Mouse (Mus musculus) midbrain, embryonic 13.5 days (tissue): ENCODE results near the gene Lrrc15. TPM values are rescaled to one million over a fixed set of nuclear protein-coding genes. Genes with fewer than 3 reads are reported as not detected.
A peak's percentile ranks its signal among the peaks of the same experiment; 100 is the strongest.

ENCODE experiments used
- ATAC-seq: fragments of 200-750 bp; cut with Nextera tagmentation; 2 replicates; pipeline ENCODE4 v1.8.0; 2017; ENCODE audit warnings: mild to moderate bottlenecking, moderate TSS enrichment, moderate library complexity
- H3K27ac ChIP-seq: fragments of 300-500 bp; sonication (generic); 2 replicates; pipeline ENCODE4 v1.5.1; 2015; ENCODE audit warnings: inconsistent platforms, mild to moderate bottlenecking, moderate library complexity
- H3K27me3 ChIP-seq: fragments of 300-500 bp; sonication (generic); 2 replicates; pipeline ENCODE4 v1.6.1; 2015; ENCODE audit warnings: mild to moderate bottlenecking, inconsistent platforms
- H3K36me3 ChIP-seq: fragments of 300-500 bp; sonication (generic); 2 replicates; pipeline ENCODE4 v1.6.1; 2015; ENCODE audit warnings: mild to moderate bottlenecking, inconsistent platforms
- H3K4me1 ChIP-seq: fragments of 300-500 bp; sonication (generic); replicated peaks from 2 replicates; pipeline ENCODE4 v1.6.1; 2015; ENCODE audit warnings: inconsistent platforms
- H3K4me2 ChIP-seq: fragments of 300-500 bp; sonication (generic); replicated peaks from 2 replicates; pipeline ENCODE4 v1.6.1; 2015; ENCODE audit warnings: moderate library complexity, mild to moderate bottlenecking, inconsistent platforms
- H3K4me3 ChIP-seq: fragments of 300-500 bp; sonication (generic); replicated peaks from 2 replicates; pipeline ENCODE4 v1.5.1; 2015; ENCODE audit warnings: mild to moderate bottlenecking, inconsistent platforms
- H3K9ac ChIP-seq: fragments of 300-500 bp; sonication (generic); replicated peaks from 2 replicates; pipeline ENCODE4 v1.6.1; 2015; ENCODE audit warnings: mild to moderate bottlenecking, inconsistent platforms
- H3K9me3 ChIP-seq: fragments of 300-500 bp; sonication (generic); 2 replicates; pipeline ENCODE4 v1.6.1; 2016; ENCODE audit warnings: mild to moderate bottlenecking, inconsistent platforms
- WGBS: fragments of 180-500 bp; shearing (Covaris S2); methylation state at CpG from one replicate; pipeline ENCODE4 v1.1.7; 2015; 5-methylcytosine and 5-hydroxymethylcytosine counted together
- polyA plus RNA-seq: library from polyadenylated mRNA; unstranded; fragments of >200 nt; fragmentation: Nextera tagmentation; extraction: Ambion mirVana; gene quantifications from 2 replicates; pipeline ENCODE4 v1.2.1, GENCODE M21; 2015

The Lrrc15 gene
- polyA plus RNA-seq, 1 experiment from 2014 or later: 0.11 TPM

DNA sequence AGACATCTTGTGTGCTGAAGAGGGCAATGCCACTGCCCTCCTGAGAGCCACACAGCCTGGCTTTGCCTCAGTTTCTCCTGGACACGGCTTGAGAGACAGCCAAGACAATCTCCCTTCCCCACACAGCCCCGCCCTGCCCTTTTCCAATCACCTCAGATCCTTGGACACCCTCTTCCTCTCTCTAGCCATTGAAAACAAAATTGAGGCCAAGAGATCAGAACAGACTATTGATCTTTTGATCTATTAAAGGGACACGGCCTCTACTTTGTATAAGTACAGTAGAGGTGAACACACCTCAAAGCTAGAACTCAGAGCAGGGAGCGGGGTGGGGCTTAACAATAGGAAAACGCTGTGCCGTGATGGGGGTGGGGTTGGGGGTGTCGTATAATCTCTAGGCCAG is 24.6 kb downstream of the Lrrc15 start:
- no peak overlapping the region for H3K4me2 ChIP-seq
- H3K27me3 ChIP-seq: peaks cover 10% of the 10 kb centered on the region; the same call in 1 of the 2 replicates
- no peaks in the 10 kb centered on the region for H3K36me3 ChIP-seq
- no peaks in the 10 kb centered on the region for H3K4me1 ChIP-seq
- H3K9ac ChIP-seq: no peak overlapping the region
- no peak overlapping the region for H3K27ac ChIP-seq
- no peaks in the 10 kb centered on the region for H3K9me3 ChIP-seq
- H3K4me3 ChIP-seq: no peak overlapping the region
- 91% methylated on average over 7 of the region's 7 CpGs for WGBS
- no peak for ATAC-seq

DNA sequence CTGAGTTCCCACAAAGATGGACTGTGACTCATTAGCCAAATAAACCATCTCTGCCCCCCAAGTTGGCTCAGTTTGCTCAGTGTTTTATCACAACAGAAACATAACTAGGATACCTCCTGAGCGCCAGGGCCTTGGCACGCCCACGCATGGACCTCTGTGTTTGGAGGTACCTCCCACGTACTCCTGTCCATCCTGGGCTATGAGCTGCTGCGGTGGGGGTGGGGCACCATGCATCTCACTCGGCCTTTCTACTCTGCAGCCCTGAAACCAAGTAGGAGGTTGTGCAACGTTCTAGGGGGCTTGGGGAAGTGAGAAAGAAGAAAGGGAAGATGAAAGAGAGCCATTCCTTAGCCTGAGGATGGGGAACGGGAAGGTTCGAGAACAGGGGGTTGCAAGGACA is 25.3 kb downstream of the Lrrc15 start:
- no peak for ATAC-seq
- no peaks in the 10 kb centered on the region for H3K9me3 ChIP-seq
- no peak overlapping the region for H3K9ac ChIP-seq
- WGBS: 80% methylated on average over 9 of the region's 9 CpGs
- H3K27ac ChIP-seq: no peak overlapping the region
- peaks cover 10% of the 10 kb centered on the region; the same call in 1 of the 2 replicates for H3K27me3 ChIP-seq
- H3K4me2 ChIP-seq: no peak overlapping the region
- no peaks in the 10 kb centered on the region for H3K4me1 ChIP-seq
- no peaks in the 10 kb centered on the region for H3K36me3 ChIP-seq
- H3K4me3 ChIP-seq: no peak overlapping the region

DNA sequence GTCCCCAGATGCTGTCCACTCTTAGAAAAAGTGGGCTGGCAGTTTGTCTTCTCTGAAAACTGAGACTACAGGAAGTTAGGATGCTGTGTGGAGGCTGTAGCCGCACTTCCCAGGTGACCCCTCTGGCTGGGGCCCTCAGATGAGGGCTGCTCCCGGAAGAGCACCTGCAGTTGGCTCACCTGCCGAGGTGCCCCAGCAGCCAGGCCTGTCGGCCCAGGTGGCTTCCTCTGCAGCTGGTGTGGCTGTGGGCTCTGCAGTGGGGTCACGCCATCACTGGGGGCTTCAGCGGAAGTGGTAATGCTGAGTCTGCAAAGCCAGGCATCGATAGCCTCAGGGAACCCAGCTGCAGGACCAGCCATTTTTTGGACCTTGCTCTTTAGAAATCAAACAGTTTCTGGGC is 28.0 kb downstream of the Lrrc15 start:
- H3K9me3 ChIP-seq: no peaks in the 10 kb centered on the region
- 75% methylated on average over 7 of the region's 7 CpGs for WGBS
- ATAC-seq: no peak
- H3K4me1 ChIP-seq: peaks cover 6% of the 10 kb centered on the region; the same call in 1 of the 2 replicates
- no peak overlapping the region for H3K9ac ChIP-seq
- H3K36me3 ChIP-seq: no peaks in the 10 kb centered on the region
- H3K27me3 ChIP-seq: peaks cover 26% of the 10 kb centered on the region
- no peak overlapping the region for H3K27ac ChIP-seq
- H3K4me2 ChIP-seq: no peak overlapping the region
- H3K4me3 ChIP-seq: no peak overlapping the region

DNA sequence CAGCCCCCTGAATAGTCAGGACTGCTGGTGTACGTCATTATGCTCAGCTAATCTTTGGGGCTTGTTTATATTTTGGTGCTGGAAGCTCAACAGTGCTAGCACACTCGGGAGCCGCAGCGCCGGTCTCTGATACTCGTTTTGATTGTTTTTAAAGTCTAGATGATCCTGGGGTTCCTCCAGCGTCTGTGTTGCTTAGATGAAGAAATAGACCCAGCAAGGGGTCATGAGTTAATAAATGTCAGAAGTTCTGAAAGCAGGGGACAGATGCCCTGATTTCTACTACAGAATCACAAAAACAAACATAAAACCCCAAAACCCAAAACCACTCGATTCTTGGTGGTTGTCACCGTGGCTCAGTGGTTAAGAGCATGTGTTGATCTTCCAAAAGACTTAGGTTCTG is 29.2 kb downstream of the Lrrc15 start:
- Histone ChIP-seq H3K4me1 (peaks cover 6% of the 10 kb centered on the region; the same call in 1 of the 2 replicates), H3K9ac (no peak overlapping the region), H3K9me3 (no peaks in the 10 kb centered on the region), H3K36me3 (no peaks in the 10 kb centered on the region), H3K27ac (no peak overlapping the region), H3K4me3 (no peak overlapping the region), H3K4me2 (no peak overlapping the region), H3K27me3 (peaks cover 36% of the 10 kb centered on the region)
- no peak for ATAC-seq
- WGBS: 86% methylated on average over 9 of the region's 9 CpGs

DNA sequence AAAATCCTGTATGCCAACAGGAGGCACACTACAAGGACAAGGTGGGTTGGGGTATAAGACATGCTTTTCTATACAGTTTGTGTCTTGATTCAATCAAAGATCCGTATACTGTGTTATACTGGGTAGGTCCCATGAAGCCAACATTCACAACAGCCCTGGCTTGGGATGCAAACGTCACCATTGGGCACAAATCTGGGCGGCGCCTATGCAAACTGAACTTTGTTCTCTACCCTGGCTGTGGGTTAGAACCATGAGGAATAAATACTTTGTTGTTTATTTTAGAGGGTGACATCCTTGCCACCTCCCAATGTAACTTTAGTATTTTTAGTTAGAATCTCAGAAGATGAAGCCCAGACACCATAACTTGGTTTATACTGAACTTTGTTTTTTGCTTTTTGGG is 29.7 kb downstream of the Lrrc15 start:
- Histone ChIP-seq H3K4me3 (no peak overlapping the region), H3K9me3 (no peaks in the 10 kb centered on the region), H3K27ac (no peak overlapping the region), H3K4me2 (no peak overlapping the region), H3K4me1 (peaks cover 6% of the 10 kb centered on the region; the same call in 1 of the 2 replicates), H3K9ac (no peak overlapping the region), H3K27me3 (peaks cover 36% of the 10 kb centered on the region), H3K36me3 (no peaks in the 10 kb centered on the region)
- WGBS: 84% methylated on average over 4 of the region's 4 CpGs
- ATAC-seq: no peak

DNA sequence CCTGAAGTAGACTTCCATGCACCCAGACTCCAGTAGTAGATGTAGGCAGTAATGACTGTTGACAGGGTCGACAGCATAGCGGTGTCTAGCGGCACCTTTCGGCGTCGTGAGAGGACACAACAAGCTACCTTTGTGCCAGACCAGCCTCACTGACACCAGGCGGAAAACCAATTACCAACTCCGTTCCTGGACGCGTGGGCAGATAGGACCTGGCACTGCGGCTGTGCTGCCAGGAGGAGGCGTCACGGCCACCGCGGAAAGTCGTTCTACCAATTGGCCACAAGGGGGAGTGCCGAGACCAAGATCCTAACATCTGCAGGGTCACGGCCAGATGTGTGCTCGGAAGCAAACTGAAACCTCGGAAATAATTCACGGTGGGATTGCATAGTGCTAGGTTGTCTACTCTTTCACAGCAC is 31.0 kb downstream of the Lrrc15 start:
- ATAC-seq: peak; percentile 75
- Histone ChIP-seq H3K4me1 (peaks cover 6% of the 10 kb centered on the region; the same call in 1 of the 2 replicates), H3K9ac (no peak overlapping the region), H3K4me2 (peak overlapping the region; percentile 40), H3K9me3 (no peaks in the 10 kb centered on the region), H3K36me3 (no peaks in the 10 kb centered on the region), H3K4me3 (no peak overlapping the region), H3K27me3 (peaks cover 32% of the 10 kb centered on the region), H3K27ac (no peak overlapping the region)
- 2% methylated on average over 21 of the region's 21 CpGs for WGBS

DNA sequence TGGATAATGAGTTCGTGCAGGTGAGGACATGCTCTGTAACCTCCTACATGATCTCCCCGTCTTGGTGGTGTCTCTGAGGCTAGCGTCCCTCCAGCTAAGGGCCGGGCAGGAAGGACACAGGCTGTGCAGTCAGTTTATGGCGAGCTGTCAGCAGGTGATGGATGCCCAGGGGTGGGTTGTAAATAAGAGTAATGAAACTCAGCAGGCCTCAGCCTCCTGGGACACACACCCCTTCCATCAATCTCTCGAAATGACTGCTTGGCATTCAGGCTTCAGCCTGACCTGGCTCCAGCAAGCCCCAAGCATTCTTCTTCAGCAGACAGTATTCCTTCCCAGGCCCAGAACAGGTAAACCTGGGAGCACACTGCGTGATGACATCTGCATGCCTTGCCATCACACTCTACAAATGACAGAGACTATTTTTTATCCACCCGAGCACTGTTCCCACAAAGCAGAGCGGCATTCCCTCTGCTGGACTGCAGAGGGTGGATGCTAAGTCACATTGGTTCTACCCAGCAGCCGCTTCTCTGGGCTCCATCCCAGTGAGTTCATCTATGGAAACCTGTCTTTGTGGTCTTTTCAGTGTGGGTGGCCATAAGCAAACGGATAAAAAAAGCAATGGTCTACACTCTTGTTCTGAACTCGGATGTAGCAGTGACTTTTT is 38.9 kb downstream of the Lrrc15 start:
- Histone ChIP-seq H3K9ac (no peak overlapping the region), H3K27ac (no peak overlapping the region), H3K4me3 (no peak overlapping the region), H3K9me3 (no peaks in the 10 kb centered on the region), H3K4me2 (no peak overlapping the region), H3K4me1 (no peaks in the 10 kb centered on the region), H3K36me3 (no peaks in the 10 kb centered on the region), H3K27me3 (peaks cover 21% of the 10 kb centered on the region)
- 86% methylated on average over 12 of the region's 12 CpGs for WGBS
- ATAC-seq: no peak

DNA sequence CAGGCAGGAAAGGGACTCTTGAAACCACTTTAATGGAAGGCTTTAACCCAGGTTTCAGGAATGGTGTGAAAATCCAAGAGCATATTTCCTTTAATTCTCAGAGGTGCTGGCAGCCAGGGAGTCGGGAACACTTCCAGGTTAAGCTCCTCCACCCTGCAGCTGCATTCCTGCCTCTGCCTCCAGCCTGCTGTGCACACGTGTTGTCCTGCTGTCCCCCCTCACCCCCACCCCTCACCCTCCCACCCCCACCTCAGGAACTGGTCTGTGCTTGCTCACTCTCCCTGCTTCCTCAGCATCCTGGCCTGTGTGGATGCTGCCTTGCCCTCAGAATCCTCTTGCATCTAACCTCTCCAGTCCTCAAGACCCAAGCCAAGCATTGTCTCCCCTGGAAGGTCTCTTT is 41.4 kb downstream of the Lrrc15 start:
- H3K27me3 ChIP-seq: peaks cover 45% of the 10 kb centered on the region
- WGBS: 46% methylated on average over 2 of the region's 2 CpGs
- no peak overlapping the region for H3K4me2 ChIP-seq
- H3K9me3 ChIP-seq: no peaks in the 10 kb centered on the region
- no peak for ATAC-seq
- H3K36me3 ChIP-seq: no peaks in the 10 kb centered on the region
- H3K27ac ChIP-seq: no peak overlapping the region
- H3K4me1 ChIP-seq: peaks cover 6% of the 10 kb centered on the region
- H3K4me3 ChIP-seq: no peak overlapping the region
- no peak overlapping the region for H3K9ac ChIP-seq

DNA sequence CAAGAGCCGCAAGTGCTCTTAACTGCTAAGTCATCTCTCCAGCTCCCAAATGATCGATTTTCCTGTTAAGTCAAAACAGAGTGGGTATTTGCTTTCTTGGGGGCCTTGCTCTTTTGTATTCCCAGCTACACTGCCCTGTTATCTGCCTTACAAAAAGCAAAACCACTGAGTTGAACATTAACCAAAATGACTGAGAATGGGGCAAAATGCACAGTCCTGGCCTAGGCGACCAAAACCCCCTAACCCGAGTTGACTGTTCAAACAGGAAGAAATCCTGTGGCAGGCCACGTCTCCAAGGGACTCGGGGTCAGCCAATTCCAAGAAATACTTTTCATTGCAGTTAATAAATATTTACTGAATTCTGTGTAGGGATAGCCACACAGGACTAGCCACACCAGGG is 44.3 kb downstream of the Lrrc15 start:
- no peak for ATAC-seq
- Histone ChIP-seq H3K4me3 (no peak overlapping the region), H3K27me3 (peaks cover 66% of the 10 kb centered on the region), H3K27ac (no peak overlapping the region), H3K4me2 (no peak overlapping the region), H3K9me3 (no peaks in the 10 kb centered on the region), H3K36me3 (no peaks in the 10 kb centered on the region), H3K9ac (no peak overlapping the region), H3K4me1 (peaks cover 19% of the 10 kb centered on the region)
- 80% methylated on average over 6 of the region's 6 CpGs for whole genome bisulfite sequencing

DNA sequence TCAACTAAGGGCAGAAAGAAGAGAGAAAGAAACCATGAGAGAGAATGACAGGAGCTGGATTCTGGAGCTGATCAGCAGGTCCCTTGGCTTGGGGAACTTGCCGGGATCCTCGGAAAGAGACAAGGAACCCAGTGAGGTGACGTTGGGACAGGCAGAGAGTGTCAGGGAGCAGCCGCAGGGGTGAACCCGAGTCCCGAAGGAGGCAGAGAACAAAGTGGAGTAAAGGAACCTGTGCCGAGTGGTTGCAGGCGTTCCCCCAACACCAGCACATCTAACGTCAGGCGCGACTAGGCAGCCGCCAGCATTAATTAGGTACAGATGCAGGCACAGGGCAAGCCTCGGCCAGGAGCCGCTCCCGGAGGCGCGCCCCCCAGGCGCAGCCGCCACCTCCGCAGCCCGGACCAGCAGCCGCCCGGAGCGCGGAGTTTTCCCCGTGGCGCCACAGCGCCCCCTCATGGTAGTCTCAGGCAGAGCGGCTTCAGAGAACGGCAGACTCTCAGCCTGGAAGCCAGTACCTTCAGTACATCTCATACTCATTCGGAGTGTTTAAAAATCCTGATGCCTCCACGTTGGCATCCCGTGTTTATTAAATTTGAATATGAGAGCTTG is 46.9 kb downstream of the Lrrc15 start:
- H3K9ac ChIP-seq: peak overlapping the region; percentile 47
- peak overlapping the region; percentile 33 for H3K4me3 ChIP-seq
- 1% methylated on average over 33 of the region's 33 CpGs for WGBS
- H3K9me3 ChIP-seq: no peaks in the 10 kb centered on the region
- H3K4me2 ChIP-seq: peak overlapping the region; percentile 57
- peaks cover 86% of the 10 kb centered on the region for H3K27me3 ChIP-seq
- H3K36me3 ChIP-seq: no peaks in the 10 kb centered on the region
- no peak overlapping the region for H3K27ac ChIP-seq
- ATAC-seq: peak; percentile 81
- H3K4me1 ChIP-seq: peaks cover 19% of the 10 kb centered on the region

DNA sequence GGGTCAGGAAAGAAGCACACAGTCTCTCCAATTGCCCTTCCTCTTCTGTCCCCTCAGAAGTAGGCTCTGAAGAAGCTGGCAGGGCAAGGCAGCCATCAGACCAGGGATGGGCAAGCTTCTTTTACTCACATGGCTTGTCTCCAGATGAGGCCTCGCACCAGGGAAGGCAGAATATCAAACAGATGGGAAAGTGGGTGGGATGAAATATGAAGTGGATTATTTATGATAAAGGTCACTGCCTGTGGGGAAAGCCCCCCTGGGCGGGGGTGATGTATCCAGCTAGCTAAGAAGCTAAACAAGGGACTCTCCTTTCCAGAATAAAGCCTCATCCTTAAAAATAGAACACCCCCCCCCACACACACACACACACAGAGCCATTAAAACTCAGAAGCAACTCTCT is 47.5 kb downstream of the Lrrc15 start:
- Histone ChIP-seq H3K27me3 (peaks cover 88% of the 10 kb centered on the region), H3K4me3 (no peak overlapping the region), H3K4me1 (peaks cover 19% of the 10 kb centered on the region), H3K9me3 (no peaks in the 10 kb centered on the region), H3K4me2 (no peak overlapping the region; the same call in 1 of the 2 replicates), H3K9ac (no peak overlapping the region), H3K27ac (no peak overlapping the region), H3K36me3 (no peaks in the 10 kb centered on the region)
- WGBS: 57% methylated on average over 2 of the region's 2 CpGs
- ATAC-seq: no peak

DNA sequence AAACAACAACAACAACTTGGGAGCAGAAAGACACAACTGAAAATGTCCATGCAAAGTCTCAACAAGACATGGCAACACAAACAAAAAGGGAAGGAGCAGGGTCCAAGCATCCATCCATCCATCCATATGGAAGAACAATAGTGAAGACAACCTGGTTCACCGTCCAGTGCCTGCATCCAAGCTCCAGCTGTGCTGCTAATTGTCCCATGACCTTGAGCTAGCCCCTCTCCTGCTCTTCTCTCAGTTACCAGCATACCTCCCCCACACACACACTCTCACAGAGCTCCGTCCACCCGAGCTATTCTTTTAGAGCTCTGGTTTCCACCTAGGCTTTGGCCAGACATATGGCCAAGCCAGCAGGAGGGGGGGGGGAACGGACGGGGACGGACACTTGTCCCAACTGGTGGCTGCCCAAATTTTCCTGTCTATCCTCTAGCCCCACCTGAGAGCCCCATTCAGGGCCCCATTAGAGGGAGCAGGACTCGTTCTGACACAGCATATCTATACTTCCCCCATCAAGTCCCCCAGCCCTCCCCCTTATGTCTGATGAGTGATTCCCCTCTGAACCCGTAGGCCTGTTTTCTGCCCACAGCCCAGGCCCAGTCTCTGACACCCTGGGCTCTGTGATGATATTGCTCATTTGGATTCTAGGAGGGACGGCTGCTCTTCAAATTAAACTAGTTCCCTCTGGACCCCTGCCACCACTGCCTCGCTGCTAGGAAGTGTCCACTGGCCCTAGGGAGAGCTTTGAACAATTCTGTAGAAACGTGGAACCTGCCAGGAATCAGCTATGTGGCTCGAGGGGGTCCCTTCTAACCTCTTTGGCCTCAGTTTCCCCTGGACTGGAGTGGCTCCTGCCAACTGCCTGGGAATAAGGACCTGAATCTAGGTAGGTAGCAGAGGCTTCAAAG is 48.2 kb downstream of the Lrrc15 start:
- H3K4me3 ChIP-seq: no peak overlapping the region
- peaks cover 89% of the 10 kb centered on the region for H3K27me3 ChIP-seq
- 53% methylated on average over 12 of the region's 12 CpGs for WGBS
- H3K4me1 ChIP-seq: peaks cover 19% of the 10 kb centered on the region
- H3K9me3 ChIP-seq: no peaks in the 10 kb centered on the region
- no peaks in the 10 kb centered on the region for H3K36me3 ChIP-seq
- H3K9ac ChIP-seq: no peak overlapping the region
- H3K27ac ChIP-seq: no peak overlapping the region
- no peak overlapping the region for H3K4me2 ChIP-seq
- peak; percentile 53; the same call in 1 of the 2 replicates for ATAC-seq
